Mouse (Mus musculus) CD4-positive, CD25-positive, alpha-beta regulatory T cell (primary cell): ENCODE results near the gene Cabin1. TPM values are rescaled to one million over a fixed set of nuclear protein-coding genes. Genes with fewer than 3 reads are reported as not detected.

Experiments used
- polyA plus RNA-seq: library from polyadenylated mRNA; unstranded; fragments of 100-300 nt; shearing (Covaris generic); gene quantifications from one replicate; pipeline ENCODE4 v1.2.1, GENCODE M21; 2017

Gene Cabin1
- polyA plus RNA-seq = 52.2 TPM

DNA sequence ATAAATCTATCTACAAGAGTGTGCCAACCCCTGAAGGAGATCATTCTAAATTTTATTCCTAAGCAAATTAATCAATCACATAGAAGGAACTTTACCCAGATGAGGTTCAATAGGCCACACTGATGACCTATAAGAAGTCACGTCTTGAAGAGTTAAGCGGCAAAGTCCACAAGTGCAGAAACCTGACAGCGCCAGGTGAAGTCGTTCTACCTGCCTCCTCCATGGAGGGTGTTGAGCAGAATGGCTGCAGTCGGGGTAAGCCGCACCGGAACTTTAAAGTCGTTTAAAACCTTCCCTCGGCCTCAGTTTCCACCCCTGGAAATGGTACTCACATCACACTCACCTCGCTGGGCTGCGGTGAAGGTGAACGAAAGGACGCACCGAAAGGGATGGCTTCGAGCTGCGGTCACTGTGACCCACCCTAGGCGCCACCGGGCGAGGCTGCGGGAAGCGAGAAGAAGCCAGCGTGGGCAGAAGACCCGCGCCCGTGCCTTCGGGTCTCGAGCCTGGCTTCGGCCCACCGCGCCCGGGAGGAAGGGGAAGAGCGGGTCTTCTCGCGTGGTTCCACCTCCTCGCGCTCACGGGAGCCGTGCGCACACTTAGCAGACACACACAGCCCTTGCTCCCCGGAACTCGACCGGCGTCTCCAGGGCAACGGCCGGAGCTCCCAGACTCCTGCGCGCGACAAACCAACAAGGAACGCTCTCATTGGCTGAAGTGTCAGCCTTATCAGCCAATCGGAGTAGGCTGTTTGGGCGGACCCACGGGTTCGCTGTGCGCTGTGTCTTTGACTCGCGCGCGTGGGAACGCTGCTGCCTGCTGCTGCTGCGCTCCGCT, at the start of gene Cabin1:
Cabin1 (minus strand) TSS at position 660 of the 837 bp plus-strand sequence.

DNA sequence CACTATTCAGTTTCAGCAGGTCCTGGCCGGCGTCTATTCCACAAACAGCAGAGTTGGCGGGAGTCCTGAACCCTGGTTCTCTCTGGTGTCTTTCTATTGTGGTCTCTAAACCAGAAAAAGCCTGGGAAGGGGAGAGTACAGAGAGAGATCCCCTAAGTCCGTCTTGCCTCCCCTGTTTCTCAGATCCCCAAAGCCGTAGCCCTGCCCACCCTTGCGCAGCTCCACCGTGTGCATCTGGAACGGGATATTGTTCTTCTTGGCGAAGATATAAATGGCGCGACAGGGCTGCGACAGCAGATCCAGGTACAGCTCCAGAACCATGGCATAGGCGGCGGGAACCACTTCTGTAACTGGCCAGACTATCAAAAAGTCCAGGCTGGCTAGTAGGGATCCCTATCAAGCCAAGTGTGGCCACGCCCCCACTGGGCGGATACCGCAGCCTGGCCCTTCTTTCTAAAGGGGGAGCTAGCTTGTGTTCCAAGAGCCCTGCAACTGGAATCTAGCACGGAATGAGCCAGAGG, 34.1 kb upstream of the Cabin1 start, which contains the start of gene Gstt1:
Gstt1 (minus strand) TSS at position 409 of the 521 bp plus-strand sequence.

DNA sequence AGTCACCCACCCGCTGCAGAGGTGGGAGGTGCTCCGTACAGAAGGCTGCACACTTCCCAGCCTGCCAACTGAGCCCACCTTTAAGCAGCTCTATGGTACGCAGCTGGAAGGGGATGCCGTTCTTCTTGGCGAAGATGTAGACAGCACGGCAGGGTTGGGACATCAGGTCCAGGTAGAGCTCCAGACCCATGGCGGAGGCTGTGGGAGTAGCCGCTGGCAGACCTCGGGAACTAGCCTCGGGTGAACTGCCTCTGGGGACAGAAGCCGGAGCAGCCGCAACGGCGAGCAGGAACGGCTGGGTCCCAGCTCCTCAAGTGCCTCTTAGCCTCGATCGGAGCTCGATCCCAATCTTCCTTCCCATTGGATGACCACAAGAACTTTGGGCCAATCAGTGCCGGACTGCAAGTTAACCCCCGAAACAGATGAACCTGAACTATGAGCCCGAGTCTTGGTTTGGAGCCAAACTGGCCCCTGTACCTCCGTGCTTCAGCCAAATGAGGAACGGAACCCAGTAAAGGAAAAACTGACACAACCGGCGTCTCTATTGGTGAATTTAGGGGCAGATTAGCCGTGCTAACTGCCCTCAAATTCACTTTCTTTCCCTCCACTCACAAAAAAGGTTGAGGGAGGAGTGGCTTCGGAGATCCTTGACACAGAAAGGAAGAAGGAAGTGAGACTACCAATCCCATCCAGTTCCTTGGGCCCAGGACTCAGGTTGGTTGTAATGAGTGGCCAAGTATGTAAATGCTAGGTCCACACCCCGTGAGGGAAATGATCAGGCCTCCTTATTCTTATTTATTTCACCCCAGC, 16.8 kb upstream of the Cabin1 start, which contains the start of the genes Gm20441 and Gstt3:
Gm20441 (minus strand) TSS at position 186 of the 810 bp plus-strand sequence.
Gstt3 (minus strand) TSS at position 646 of the 810 bp plus-strand sequence.

DNA sequence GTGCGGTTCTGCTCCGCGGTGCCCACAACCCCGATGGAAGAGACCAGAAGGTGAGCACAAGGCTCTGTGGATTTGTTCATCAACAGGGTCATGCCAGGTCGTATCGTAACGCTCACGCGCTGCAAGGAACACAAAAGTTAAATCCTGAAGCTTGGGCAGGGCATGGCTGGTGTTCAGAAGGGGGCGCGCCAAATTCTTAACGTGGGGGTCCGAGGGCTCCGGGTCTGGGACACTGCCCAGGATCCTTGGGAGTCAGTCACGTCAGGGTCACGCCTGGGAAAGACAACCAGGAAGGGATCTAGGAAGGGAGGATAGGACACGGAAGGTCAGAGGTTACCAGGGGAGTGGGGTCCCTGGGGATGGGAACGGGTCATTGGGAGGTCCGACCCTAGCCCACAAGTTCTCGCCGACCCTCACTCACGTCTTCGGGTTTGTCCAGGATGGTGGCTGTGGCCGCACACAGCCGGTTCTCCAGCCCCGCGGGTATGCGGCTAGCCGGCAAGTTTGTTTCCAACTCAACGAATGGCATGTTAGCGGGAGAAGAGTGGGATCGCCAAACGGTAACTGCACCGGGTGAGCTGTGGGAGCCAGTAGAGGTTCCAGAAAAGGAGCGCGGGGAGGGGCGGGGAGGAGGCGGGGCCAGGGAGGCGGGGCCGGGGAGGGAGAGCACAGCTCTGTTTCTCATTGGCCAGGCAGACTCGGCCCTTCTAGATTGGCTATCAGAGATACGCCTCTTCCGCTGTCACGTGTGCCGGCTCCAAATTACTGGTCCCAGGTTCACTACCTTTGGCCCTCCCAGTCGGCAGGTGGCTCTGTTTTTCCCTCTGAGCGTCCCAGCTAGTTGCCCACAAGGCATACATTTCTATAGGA, 8.9 kb upstream of the Cabin1 start, which contains the start of gene Ddt:
Ddt (minus strand) TSS at position 620 of the 870 bp plus-strand sequence.

DNA sequence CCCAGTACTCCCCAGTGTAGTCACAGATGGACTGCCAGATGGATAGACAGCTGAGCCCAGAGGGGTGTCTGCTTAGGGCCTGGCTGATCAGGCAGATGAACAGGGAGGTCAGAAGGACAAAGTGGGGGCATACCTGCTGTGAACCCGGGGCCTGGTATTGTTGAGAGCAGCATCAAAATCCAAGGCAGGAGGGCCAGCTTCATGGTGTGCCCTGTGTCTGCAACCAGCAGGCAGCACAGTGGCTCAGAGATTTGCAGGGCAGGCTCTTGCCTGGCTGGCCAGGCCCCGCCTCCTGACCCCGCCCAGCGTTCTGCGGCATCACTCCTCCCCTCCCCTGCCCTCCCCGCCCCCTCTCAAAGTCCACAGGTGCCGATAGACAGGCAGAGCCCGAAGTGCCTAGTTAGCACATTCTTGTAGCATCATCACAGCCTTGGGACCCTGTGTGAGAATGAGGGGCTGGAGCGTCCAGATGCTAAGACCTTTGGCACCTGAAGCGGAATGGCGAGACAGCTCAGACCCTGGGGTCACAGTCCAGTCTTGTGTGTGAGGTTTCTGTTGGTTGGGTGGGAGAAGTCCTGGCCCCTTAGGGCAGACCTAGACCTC, 120.3 kb downstream of the Cabin1 start, which contains the start of gene Susd2:
Susd2 (minus strand) TSS at position 268 of the 603 bp plus-strand sequence.

Other genes starting within 250 kb of the Cabin1 start
- 190 TPM for gene Snrpd3, start 246.8 kb downstream of the Cabin1 start, polyA plus RNA-seq
- gene Gucd1, start 246.4 kb downstream of the Cabin1 start, polyA plus RNA-seq = 39.0 TPM
- gene Lrrc75b, start 204.0 kb downstream of the Cabin1 start, polyA plus RNA-seq = 0.25 TPM
- 1.8 TPM for gene Ggt1, start 202.7 kb downstream of the Cabin1 start, polyA plus RNA-seq
- 2.6 TPM for gene Ggt5, start 175.0 kb downstream of the Cabin1 start, polyA plus RNA-seq
- 10.2 TPM for gene Susd2, start 120.3 kb downstream of the Cabin1 start, polyA plus RNA-seq
- 61.6 TPM for gene Ddt, start 9.1 kb upstream of the Cabin1 start, polyA plus RNA-seq
- not detected for gene Gm20441, start 16.6 kb upstream of the Cabin1 start, polyA plus RNA-seq
- gene Gstt3, start 17.1 kb upstream of the Cabin1 start, polyA plus RNA-seq = 4.6 TPM
- 0.17 TPM for gene Gstt1, start 34.2 kb upstream of the Cabin1 start, polyA plus RNA-seq
- gene Gstt4, start 58.2 kb upstream of the Cabin1 start, polyA plus RNA-seq = not detected
- gene Gstt2, start 73.1 kb upstream of the Cabin1 start, polyA plus RNA-seq = 48.5 TPM
- 582 TPM for gene Mif, start 95.9 kb upstream of the Cabin1 start, polyA plus RNA-seq
- 2.9 TPM for gene Derl3, start 129.1 kb upstream of the Cabin1 start, polyA plus RNA-seq
- gene Smarcb1, start 157.3 kb upstream of the Cabin1 start, polyA plus RNA-seq = 110 TPM
- gene Chchd10, start 168.8 kb upstream of the Cabin1 start, polyA plus RNA-seq = 195 TPM
- 17.6 TPM for gene Mmp11, start 172.2 kb upstream of the Cabin1 start, polyA plus RNA-seq
- gene Gm867, start 176.3 kb upstream of the Cabin1 start, polyA plus RNA-seq = 0.19 TPM
- gene Vpreb3, start 178.7 kb upstream of the Cabin1 start, polyA plus RNA-seq = 1.1 TPM
- 1.8 TPM for gene Gm5134, start 190.2 kb upstream of the Cabin1 start, polyA plus RNA-seq